Mouse (Mus musculus): ENCODE data around the gene Spryd3. TPM values are rescaled to one million over a fixed set of nuclear protein-coding genes. Genes with fewer than 3 reads are reported as not detected.
"Not testable (repeated sequence)": the region's sequence is repeated elsewhere in the genome, so short reads cannot be mapped to it uniquely, and the experiment has no call there.

Gene Spryd3
- polyA plus RNA-seq, 1 experiment from 2014 or later = 10.0 TPM

DNA sequence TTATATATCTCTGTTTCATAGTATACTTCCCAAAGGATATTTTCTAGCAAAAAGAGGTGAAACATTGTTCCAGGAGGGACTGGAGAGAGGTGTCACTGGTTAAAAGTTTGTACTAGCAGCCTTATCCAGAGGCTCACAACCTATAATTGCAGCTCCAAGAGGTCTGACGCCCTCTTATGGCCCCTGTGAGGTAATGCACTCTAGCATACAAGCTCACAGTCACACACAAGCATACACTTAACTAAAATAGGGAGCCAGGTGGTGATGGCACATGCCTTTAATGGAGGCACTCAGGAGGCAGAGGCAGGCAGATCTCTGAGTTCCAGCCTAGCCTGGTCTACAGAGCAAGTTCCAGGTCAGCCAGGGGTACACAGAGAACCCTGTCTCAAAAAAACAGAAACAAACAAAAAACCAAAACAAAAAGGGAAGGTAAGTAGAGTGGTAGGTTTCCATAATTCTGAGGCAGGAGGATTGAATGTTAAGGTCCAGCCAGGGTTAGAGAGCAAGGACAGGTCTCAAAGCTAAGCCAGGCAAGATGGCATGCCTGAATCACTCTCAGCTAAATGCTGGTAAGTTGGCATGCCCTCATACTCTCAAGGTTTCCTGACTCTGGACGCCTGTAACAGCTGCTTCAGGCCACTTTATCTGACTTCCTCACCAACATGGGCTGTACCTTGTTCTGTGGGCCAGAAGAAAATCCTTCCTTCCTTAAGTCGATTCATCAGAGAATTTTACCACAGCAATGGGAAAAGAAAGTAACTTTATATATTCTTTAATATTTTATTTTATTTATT lies 28.1 kb upstream of the Spryd3 start:
- no peaks in the 10 kb centered on the region for H3K4me1 ChIP-seq (ENCODE audit: insufficient read depth)
- TF ChIP-seq CTCF (IDR thresholded peaks at IDR 0.05; ENCODE audit: low read depth) = peak; percentile 34
- no peak for TF ChIP-seq EP300 (IDR thresholded peaks at IDR 0.05; ENCODE audit: low read depth)
- DNase-seq (no peak), ATAC-seq (no peak)
- H3K27me3 ChIP-seq (ENCODE audit: insufficient read depth, low read length) = no peaks in the 10 kb centered on the region
- H3K27ac ChIP-seq (ENCODE audit: low read depth) = no peak overlapping the region
- no peaks in the 10 kb centered on the region for H3K9me3 ChIP-seq (ENCODE audit: low read length)
- no peak overlapping the region for H3K4me3 ChIP-seq (ENCODE audit: low read depth, low read length)
- H3K36me3 ChIP-seq (replicated peaks; ENCODE audit: insufficient read depth, low read length) = no peaks in the 10 kb centered on the region
- no peak overlapping the region for H3K4me2 ChIP-seq (ENCODE audit: low read depth, low read length)
- H3K9ac ChIP-seq (replicated peaks) = no peak overlapping the region
- 34% methylated on average over 3 of the region's 3 CpGs for WGBS (ENCODE audit: insufficient replicate concordance)

DNA sequence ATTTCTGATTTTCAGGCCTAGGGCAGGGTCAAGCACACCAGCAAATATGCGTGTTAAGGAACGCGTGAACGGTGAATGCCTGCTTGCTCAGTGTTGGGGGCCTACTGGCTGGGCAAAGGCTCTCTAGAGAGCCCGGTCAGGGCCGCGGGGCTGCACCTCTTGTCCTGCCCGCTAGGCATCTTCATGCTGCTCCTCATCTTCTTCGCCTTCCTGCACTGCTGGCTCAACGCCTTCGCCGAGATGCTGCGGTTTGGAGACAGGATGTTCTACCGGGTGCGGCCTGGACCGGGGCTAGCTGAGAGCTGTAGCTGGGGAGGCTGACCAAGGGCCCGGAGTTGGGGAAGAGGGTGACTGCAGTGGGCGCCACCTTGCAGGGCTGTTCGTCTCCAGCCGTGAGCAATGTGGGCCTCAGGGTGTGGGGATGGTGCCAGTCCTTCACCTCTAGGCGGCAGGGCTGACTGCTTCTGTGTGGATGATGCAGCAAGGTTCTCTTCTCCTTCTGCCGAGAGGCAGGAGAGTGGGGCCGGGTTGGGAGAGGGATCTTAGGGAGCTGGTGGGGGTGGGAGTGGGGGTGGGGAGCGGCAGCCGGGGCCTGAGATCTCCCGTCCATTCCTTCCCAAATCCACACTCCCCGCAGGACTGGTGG lies 24.5 kb upstream of the Spryd3 start:
- Histone ChIP-seq H3K4me1 (ENCODE audit: insufficient read depth) (no peaks in the 10 kb centered on the region), H3K36me3 (replicated peaks; ENCODE audit: insufficient read depth, low read length) (no peaks in the 10 kb centered on the region), H3K9me3 (ENCODE audit: low read length) (no peaks in the 10 kb centered on the region), H3K4me2 (ENCODE audit: low read depth, low read length) (no peak overlapping the region), H3K27me3 (ENCODE audit: insufficient read depth, low read length) (no peaks in the 10 kb centered on the region), H3K4me3 (ENCODE audit: low read depth, low read length) (no peak overlapping the region), H3K9ac (replicated peaks) (no peak overlapping the region), H3K27ac (ENCODE audit: low read depth) (no peak overlapping the region)
- no peak for TF ChIP-seq EP300 (IDR thresholded peaks at IDR 0.05; ENCODE audit: low read depth)
- TF ChIP-seq CTCF (IDR thresholded peaks at IDR 0.05; ENCODE audit: low read depth) = no peak
- 68% methylated on average over 27 of the region's 27 CpGs for WGBS (ENCODE audit: insufficient replicate concordance)
- ATAC-seq (no peak), DNase-seq (no peak)

DNA sequence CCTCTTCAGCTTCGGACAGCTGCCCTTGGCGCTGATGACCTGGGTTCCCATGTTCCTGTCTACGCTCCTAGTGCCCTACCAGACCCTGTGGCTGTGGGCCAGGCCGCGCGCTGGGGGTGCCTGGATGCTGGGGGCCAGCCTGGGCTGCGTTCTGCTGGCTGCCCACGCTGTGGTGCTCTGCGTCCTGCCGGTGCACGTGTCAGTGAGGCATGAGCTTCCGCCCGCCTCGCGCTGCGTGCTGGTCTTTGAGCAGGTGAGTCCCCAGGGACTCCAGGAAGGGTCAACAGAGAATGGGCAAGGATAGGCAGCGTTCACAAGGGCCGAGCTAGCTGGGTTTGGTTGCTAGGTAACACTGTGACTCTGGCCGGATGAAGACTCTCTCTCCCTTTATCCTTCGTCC lies 20.8 kb upstream of the Spryd3 start:
- WGBS (ENCODE audit: insufficient replicate concordance) = 62% methylated on average over 20 of the region's 20 CpGs

DNA sequence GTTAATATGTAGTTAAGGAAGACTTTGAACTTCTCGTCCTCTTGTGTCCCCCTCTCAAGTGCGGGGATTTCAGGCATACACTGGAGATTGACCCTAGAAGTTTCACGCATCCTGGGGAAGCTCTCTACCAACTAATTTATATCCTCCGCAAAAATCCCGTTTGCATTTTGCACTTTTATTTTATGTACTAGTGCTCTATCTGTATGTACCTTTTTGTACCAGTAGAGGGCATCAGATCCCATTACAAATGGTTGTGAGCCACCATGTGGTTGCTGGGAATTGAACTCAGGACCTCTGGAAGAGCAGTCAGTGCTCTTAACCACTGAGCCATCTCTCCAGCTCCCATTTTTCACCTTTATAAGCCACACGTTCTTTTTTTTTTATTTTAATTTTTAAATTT lies 19.0 kb upstream of the Spryd3 start:
- WGBS (ENCODE audit: insufficient replicate concordance) = 82% methylated on average over 6 of the region's 6 CpGs
- not testable (repeated sequence) for H3K9ac ChIP-seq (replicated peaks); H3K4me3 ChIP-seq (ENCODE audit: low read depth, low read length); H3K4me1 ChIP-seq (ENCODE audit: insufficient read depth); H3K27ac ChIP-seq (ENCODE audit: low read depth); ATAC-seq; DNase-seq; H3K4me2 ChIP-seq (ENCODE audit: low read depth, low read length); H3K9me3 ChIP-seq (ENCODE audit: low read length); H3K36me3 ChIP-seq (replicated peaks; ENCODE audit: insufficient read depth, low read length); H3K27me3 ChIP-seq (ENCODE audit: insufficient read depth, low read length)
- 0 out of 2 replicates have a peak, but pooled peaks have one; percentile 24 for TF ChIP-seq CTCF (IDR thresholded peaks at IDR 0.05; ENCODE audit: low read depth)

More for the DNA sequence above, 20.8 kb upstream of the Spryd3 start:
- TF ChIP-seq CTCF (IDR thresholded peaks at IDR 0.05; ENCODE audit: low read depth) (no peak), EP300 (IDR thresholded peaks at IDR 0.05; ENCODE audit: low read depth) (no peak)
- Histone ChIP-seq H3K27ac (ENCODE audit: low read depth) (no peak overlapping the region), H3K4me3 (ENCODE audit: low read depth, low read length) (no peak overlapping the region), H3K4me2 (ENCODE audit: low read depth, low read length) (no peak overlapping the region), H3K9ac (replicated peaks) (no peak overlapping the region), H3K4me1 (ENCODE audit: insufficient read depth) (no peaks in the 10 kb centered on the region), H3K9me3 (ENCODE audit: low read length) (no peaks in the 10 kb centered on the region), H3K27me3 (ENCODE audit: insufficient read depth, low read length) (no peaks in the 10 kb centered on the region), H3K36me3 (replicated peaks; ENCODE audit: insufficient read depth, low read length) (0 out of 2 replicates have a peak, but pooled peaks cover 7% of the 10 kb centered on the region)
- DNase-seq = no peak
- ATAC-seq = no peak

DNA sequence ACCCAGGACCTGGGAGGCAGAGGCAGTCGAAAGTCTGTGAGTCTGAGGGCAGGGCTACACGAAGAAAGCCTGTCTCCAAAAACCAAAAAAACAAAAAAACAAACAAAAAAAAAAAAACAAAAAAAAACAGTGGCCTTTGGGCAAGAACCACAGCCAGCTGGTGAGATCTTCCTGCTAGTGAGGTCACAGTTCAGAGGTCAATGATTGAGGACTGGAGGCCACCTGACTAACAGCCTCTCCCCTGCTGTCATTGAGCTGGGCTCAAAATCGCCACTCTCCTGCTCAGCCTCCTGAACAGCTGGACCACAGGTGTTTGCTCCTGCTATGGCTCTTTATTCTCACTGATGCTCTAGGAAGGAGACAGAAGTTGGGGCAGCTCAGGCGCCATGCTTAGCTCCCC lies 16.6 kb upstream of the Spryd3 start:
- Histone ChIP-seq H3K9me3 (ENCODE audit: low read length) (no peaks in the 10 kb centered on the region), H3K36me3 (replicated peaks; ENCODE audit: insufficient read depth, low read length) (0 out of 2 replicates have a peak, but pooled peaks cover 7% of the 10 kb centered on the region), H3K27ac (ENCODE audit: low read depth) (no peak overlapping the region), H3K4me1 (ENCODE audit: insufficient read depth) (peaks cover 22% of the 10 kb centered on the region), H3K4me2 (ENCODE audit: low read depth, low read length) (no peak overlapping the region), H3K27me3 (ENCODE audit: insufficient read depth, low read length) (no peaks in the 10 kb centered on the region), H3K9ac (replicated peaks) (no peak overlapping the region), H3K4me3 (ENCODE audit: low read depth, low read length) (no peak overlapping the region)
- DNase-seq = no peak
- TF ChIP-seq CTCF (IDR thresholded peaks at IDR 0.05; ENCODE audit: low read depth) (no peak), EP300 (IDR thresholded peaks at IDR 0.05; ENCODE audit: low read depth) (no peak)
- ATAC-seq = no peak
- WGBS (ENCODE audit: insufficient replicate concordance) = 44% methylated on average over 4 of the region's 4 CpGs

DNA sequence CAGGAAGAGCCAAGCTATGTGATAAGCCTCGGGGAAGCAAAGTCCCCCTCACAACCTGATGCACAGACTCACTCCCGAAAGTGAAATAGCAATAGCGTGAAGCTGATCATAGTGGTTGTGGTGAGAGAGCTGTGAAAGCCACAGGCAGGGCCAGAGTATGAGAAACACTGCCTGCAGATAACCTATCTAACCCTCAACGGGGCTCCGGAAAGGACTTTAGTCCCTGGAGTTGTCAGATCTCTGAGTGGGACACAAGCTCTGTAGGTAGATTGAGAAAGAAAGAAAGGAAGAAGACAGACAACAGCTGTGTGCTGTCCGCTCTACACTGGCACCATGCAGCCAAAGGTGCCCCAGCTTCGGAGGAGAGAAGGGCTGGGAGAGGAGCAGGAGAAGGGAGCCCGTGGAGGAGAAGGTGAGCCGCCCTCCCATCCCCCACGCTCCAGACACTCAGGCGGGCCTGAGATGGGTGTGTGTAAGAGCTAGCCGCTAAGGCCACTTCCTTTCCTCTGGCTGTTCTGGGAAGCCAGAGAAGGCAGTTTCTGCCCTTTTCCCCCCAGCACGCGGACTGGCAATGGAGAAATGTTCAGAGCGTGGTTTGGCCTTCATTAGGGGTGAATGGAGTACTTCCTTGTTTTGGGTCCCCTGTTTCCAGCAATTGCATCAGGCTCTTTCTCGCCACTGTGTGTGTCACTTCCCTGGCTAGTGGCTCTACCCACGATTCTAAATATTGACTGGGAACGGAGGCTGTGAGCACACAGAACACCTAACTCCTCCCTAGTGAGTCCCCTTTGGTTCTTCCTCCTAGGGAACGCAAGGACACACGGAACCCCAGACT lies 14.5 kb upstream of the Spryd3 start, which contains the start of gene Soat2:
TSS of gene Soat2 (plus strand) at position 226 of the 835 bp plus-strand sequence.
- Histone ChIP-seq H3K4me3 (ENCODE audit: low read depth, low read length) (peak within 1 kb of the TSS; percentile 28), H3K4me2 (ENCODE audit: low read depth, low read length) (peak within 1 kb of the TSS; percentile 74), H3K36me3 (replicated peaks; ENCODE audit: insufficient read depth, low read length) (0 out of 2 replicates have a peak, but pooled peaks cover 7% of the 10 kb centered on the region), H3K4me1 (ENCODE audit: insufficient read depth) (peaks cover 22% of the 10 kb centered on the region), H3K27ac (ENCODE audit: low read depth) (peak within 1 kb of the TSS; percentile 96), H3K9me3 (ENCODE audit: low read length) (no peaks in the 10 kb centered on the region), H3K9ac (replicated peaks) (peak within 1 kb of the TSS; percentile 70), H3K27me3 (ENCODE audit: insufficient read depth, low read length) (no peaks in the 10 kb centered on the region)
- TF ChIP-seq CTCF (IDR thresholded peaks at IDR 0.05; ENCODE audit: low read depth) (no peak), EP300 (IDR thresholded peaks at IDR 0.05; ENCODE audit: low read depth) (peak; percentile 66)
- ATAC-seq (peak; percentile 77), DNase-seq (peak; percentile 76)
- WGBS (ENCODE audit: insufficient replicate concordance) = 9% methylated on average over 20 of the region's 20 CpGs

All from liver, postnatal 0 days (tissue).